ENCODE assay signal across 8 mouse cellular contexts in the genomic region with DNA sequence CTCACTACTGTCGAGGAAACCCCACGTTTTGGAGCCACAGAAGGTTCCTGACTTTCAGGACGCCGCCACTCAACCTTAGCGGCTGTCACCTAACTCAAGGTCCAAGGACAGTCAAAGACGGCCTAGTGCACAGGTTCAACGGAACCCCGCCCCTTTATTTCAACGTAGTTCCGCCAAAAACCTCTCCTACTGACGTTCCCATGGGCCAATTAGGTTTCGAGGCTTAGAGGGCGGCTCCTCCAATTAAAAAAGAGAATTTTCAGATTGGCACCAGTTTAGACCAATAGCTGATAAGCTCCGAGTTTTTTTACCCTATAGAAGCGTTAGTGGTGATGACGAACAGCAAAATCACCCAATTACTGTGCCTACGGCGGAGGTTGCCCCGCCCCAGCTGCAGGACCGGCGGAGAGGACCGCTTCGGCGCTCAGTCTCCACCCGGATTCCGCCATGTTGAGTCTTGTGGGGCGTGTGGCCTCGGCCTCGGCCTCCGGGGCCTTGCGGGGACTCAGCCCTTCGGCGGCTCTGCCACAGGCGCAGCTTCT. TPM values are rescaled to one million over a fixed set of nuclear protein-coding genes. Genes with fewer than 3 reads are reported as not detected.
DNase-seq lines count a peak whose midpoint lies in the region; ATAC-seq and TF ChIP-seq lines count a peak whose summit lies in the region.

Gene Atp5b (plus strand): TSS at position 394 of the 542 bp plus-strand sequence.

- dilution Hi-C loops in CH12.LX (cut with MboI; ENCODE audit: extremely low pct_ligation_motif_present, extremely low pct_unique_long_range_greater_than_20kb, low sequenced_read_pairs): no loop called here

- peak within 1 kb of the TSS; percentile 53 for H3K4me2 ChIP-seq in CH12.LX (ENCODE audit: insufficient read depth, low read depth, poor library complexity, severe bottlenecking)
- H3K4me2 ChIP-seq in forebrain, embryonic 11.5 days (ENCODE audit: low read depth, low read length, severe bottlenecking): peak within 1 kb of the TSS; percentile 73
- H3K4me2 ChIP-seq in heart, embryonic 16.5 days (ENCODE audit: low read depth, low read length): peak within 1 kb of the TSS; percentile 70
- H3K4me2 ChIP-seq in liver, embryonic 15.5 days: peak within 1 kb of the TSS; percentile 79
- H3K4me2 ChIP-seq in neural tube, embryonic 12.5 days (replicated peaks): peak within 1 kb of the TSS; percentile 97

- TF ChIP-seq RAD21 in CH12.LX (IDR thresholded peaks at IDR 0.05; ENCODE audit: low read depth, low read length): no peak

- in situ Hi-C loops in CH12.LX (cut with MboI; ENCODE audit: low pct_ligation_motif_present, low pct_unique_long_range_greater_than_20kb, low sequenced_read_pairs): no loop called here

- ATAC-seq in forebrain, embryonic 11.5 days (replicated peaks; ENCODE audit: low FRiP score): peak; percentile 99
- ATAC-seq in heart, embryonic 16.5 days (replicated peaks; ENCODE audit: extremely low read depth, insufficient read depth, low FRiP score): peak; percentile 97
- peak; percentile 97 for ATAC-seq in liver, embryonic 15.5 days (ENCODE audit: insufficient read depth)
- ATAC-seq in neural tube, embryonic 12.5 days (ENCODE audit: low FRiP score, low read depth): peak; percentile 99

- peak within 1 kb of the TSS; percentile 58; the same call in 1 of the 2 replicates for H3K27ac ChIP-seq in CH12.LX (ENCODE audit: insufficient read depth, low read depth)
- H3K27ac ChIP-seq in forebrain, embryonic 11.5 days (ENCODE audit: low read depth, low read length): peak within 1 kb of the TSS; percentile 68; the same call in 1 of the 2 replicates
- peak within 1 kb of the TSS; percentile 99 for H3K27ac ChIP-seq in heart, embryonic 16.5 days (ENCODE audit: low read length)
- H3K27ac ChIP-seq in liver, embryonic 15.5 days (replicated peaks): peak within 1 kb of the TSS; percentile 87
- H3K27ac ChIP-seq in neural tube, embryonic 12.5 days: peak within 1 kb of the TSS; percentile 47; the same call in 1 of the 2 replicates

- under 1% methylated on average over 34 of the region's 34 CpGs for WGBS in forebrain, embryonic 11.5 days
- 0% methylated on average over 34 of the region's 34 CpGs for WGBS in heart, embryonic 16.5 days
- WGBS in liver, embryonic 15.5 days (ENCODE audit: insufficient replicate concordance): under 1% methylated on average over 34 of the region's 34 CpGs
- whole genome bisulfite sequencing in neural tube, embryonic 12.5 days: under 1% methylated on average over 34 of the region's 34 CpGs

- no peak for TF ChIP-seq CTCF in CH12.LX (conservative IDR thresholded peaks at IDR 0.05 in 1 of 2, IDR thresholded peaks at IDR 0.05 in 1 of 2; ENCODE audit: low read depth in 2 of 2, low read length in 2 of 2)

- H3K79me2 ChIP-seq in CH12.LX (replicated peaks; ENCODE audit: control insufficient read depth, extremely low read depth, insufficient read depth, poor library complexity, severe bottlenecking): peaks cover 35% of the 10 kb centered on the region

- TF ChIP-seq EP300 in CH12.LX (IDR thresholded peaks at IDR 0.05; ENCODE audit: low read length): no peak

- peak; percentile 99 for DNase-seq in CH12.LX (ENCODE audit: extremely low read depth)
- DNase-seq in c-Kit-positive CD71-positive TER-119-negative erythroid progenitor cells, embryonic 14.5 days (ENCODE audit: low read depth): peak; percentile 100
- DNase-seq in forebrain, embryonic 11.5 days (ENCODE audit: low spot score): peak; percentile 96
- DNase-seq in kidney, postnatal 36 days: peak; percentile 96 to 100
- peak; percentile 100 for DNase-seq in telencephalon, adult 2 months (ENCODE audit: low read depth, low spot score)

- peaks cover 25 to 39% of the 10 kb centered on the region in 2 experiments for H3K36me3 ChIP-seq in CH12.LX (replicated peaks in 1 of 2; ENCODE audit: control insufficient read depth in 1 of 2, insufficient read depth in 1 of 2, low read length in 1 of 2)
- peaks cover 11% of the 10 kb centered on the region for H3K36me3 ChIP-seq in forebrain, embryonic 11.5 days (ENCODE audit: control insufficient read depth, insufficient read depth, low read length)
- H3K36me3 ChIP-seq in heart, embryonic 16.5 days (ENCODE audit: control insufficient read depth, insufficient read depth): peaks cover 31% of the 10 kb centered on the region
- H3K36me3 ChIP-seq in liver, embryonic 15.5 days (replicated peaks): peaks cover 40% of the 10 kb centered on the region
- peaks cover 35% of the 10 kb centered on the region for H3K36me3 ChIP-seq in neural tube, embryonic 12.5 days

- H3K4me3 ChIP-seq in CH12.LX (replicated peaks in 1 of 3; ENCODE audit: low read depth in 2 of 3, low read length in 2 of 3, poor library complexity in 1 of 3): peak within 1 kb of the TSS; percentile 94 to 98 (median 97)
- peak within 1 kb of the TSS; percentile 97 for H3K4me3 ChIP-seq in forebrain, embryonic 11.5 days (ENCODE audit: low read depth, low read length)
- peak within 1 kb of the TSS; percentile 82 for H3K4me3 ChIP-seq in heart, embryonic 16.5 days (ENCODE audit: low read length)
- H3K4me3 ChIP-seq in liver, embryonic 15.5 days (replicated peaks): peak within 1 kb of the TSS; percentile 92
- H3K4me3 ChIP-seq in neural tube, embryonic 12.5 days: peak within 1 kb of the TSS; percentile 92

- peak within 1 kb of the TSS; percentile 99 for H3K9ac ChIP-seq in CH12.LX (ENCODE audit: insufficient read depth, low read depth)
- peak within 1 kb of the TSS; percentile 98 for H3K9ac ChIP-seq in forebrain, embryonic 11.5 days (ENCODE audit: low read length)
- peak within 1 kb of the TSS; percentile 99 for H3K9ac ChIP-seq in heart, embryonic 16.5 days (ENCODE audit: low read length)
- peak within 1 kb of the TSS; percentile 94 for H3K9ac ChIP-seq in liver, embryonic 15.5 days
- peak within 1 kb of the TSS; percentile 93 for H3K9ac ChIP-seq in neural tube, embryonic 12.5 days

- H3K4me1 ChIP-seq in CH12.LX (ENCODE audit: control insufficient read depth in 1 of 2, insufficient read depth in 2 of 2): peaks cover 3 to 32% of the 10 kb centered on the region in 2 experiments; a peak in 3 of 4 replicates
- peaks cover 3% of the 10 kb centered on the region; the same call in 1 of the 2 replicates for H3K4me1 ChIP-seq in forebrain, embryonic 11.5 days (replicated peaks; ENCODE audit: control insufficient read depth, insufficient read depth, low read length)
- H3K4me1 ChIP-seq in heart, embryonic 16.5 days (ENCODE audit: control insufficient read depth, insufficient read depth, low read length): peaks cover 21% of the 10 kb centered on the region
- H3K4me1 ChIP-seq in liver, embryonic 15.5 days (replicated peaks): peaks cover 37% of the 10 kb centered on the region
- peaks cover 11% of the 10 kb centered on the region for H3K4me1 ChIP-seq in neural tube, embryonic 12.5 days

- no peaks in the 10 kb centered on the region for H3K9me3 ChIP-seq in CH12.LX (replicated peaks; ENCODE audit: low read length)
- no peaks in the 10 kb centered on the region for H3K9me3 ChIP-seq in forebrain, embryonic 11.5 days (ENCODE audit: control insufficient read depth, low read length)
- no peaks in the 10 kb centered on the region for H3K9me3 ChIP-seq in heart, embryonic 16.5 days (replicated peaks; ENCODE audit: control insufficient read depth, low read length)
- H3K9me3 ChIP-seq in liver, embryonic 15.5 days (replicated peaks): no peaks in the 10 kb centered on the region
- no peaks in the 10 kb centered on the region for H3K9me3 ChIP-seq in neural tube, embryonic 12.5 days

- no peaks in the 10 kb centered on the region for H3K27me3 ChIP-seq in CH12.LX (replicated peaks)
- no peaks in the 10 kb centered on the region for H3K27me3 ChIP-seq in forebrain, embryonic 11.5 days (ENCODE audit: control insufficient read depth, insufficient read depth, low read length)
- H3K27me3 ChIP-seq in heart, embryonic 16.5 days (ENCODE audit: control insufficient read depth, insufficient read depth, low read length): no peaks in the 10 kb centered on the region
- H3K27me3 ChIP-seq in liver, embryonic 15.5 days: no peaks in the 10 kb centered on the region
- no peaks in the 10 kb centered on the region for H3K27me3 ChIP-seq in neural tube, embryonic 12.5 days (replicated peaks)

- peak; percentile 97 for TF ChIP-seq POLR2A in CH12.LX (IDR thresholded peaks at IDR 0.05; ENCODE audit: low read depth, low read length)

TF ChIP-seq in CH12.LX, 34 proteins besides CTCF, POLR2A, EP300 and RAD21 (continues in another document):
- TF ChIP-seq JUND (conservative IDR thresholded peaks at IDR 0.05; ENCODE audit: low read depth, low read length): no peak
- TF ChIP-seq NELFE (IDR thresholded peaks at IDR 0.05; ENCODE audit: low read depth, low read length): peak; percentile 92
- TF ChIP-seq MAZ (IDR thresholded peaks at IDR 0.05; ENCODE audit: low read depth, low read length): peak; percentile 94
- peak; percentile 89 for TF ChIP-seq KAT2A (IDR thresholded peaks at IDR 0.05; ENCODE audit: insufficient replicate concordance, low read length)
- TF ChIP-seq SMC3 (IDR thresholded peaks at IDR 0.05; ENCODE audit: low read depth, low read length): no peak
- peak; percentile 48; the same call in 1 of the 2 replicates for TF ChIP-seq MAX (IDR thresholded peaks at IDR 0.05; ENCODE audit: low read length)
- TF ChIP-seq TCF12 (IDR thresholded peaks at IDR 0.05; ENCODE audit: low read depth, low read length): peak; percentile 94
- TF ChIP-seq MAFK (IDR thresholded peaks at IDR 0.05; ENCODE audit: insufficient replicate concordance, low read length): no peak
- TF ChIP-seq MYC (IDR thresholded peaks at IDR 0.05; ENCODE audit: low read depth, low read length): peak; percentile 56; the same call in 1 of the 2 replicates
- TF ChIP-seq POLR2AphosphoS2 (IDR thresholded peaks at IDR 0.05; ENCODE audit: low read depth, low read length): peak; percentile 97
- peak; percentile 64 for TF ChIP-seq ELF1 (IDR thresholded peaks at IDR 0.05; ENCODE audit: low read depth, low read length)
- peak; percentile 81 for TF ChIP-seq HCFC1 (IDR thresholded peaks at IDR 0.05; ENCODE audit: low read depth, low read length)
- TF ChIP-seq SIN3A (IDR thresholded peaks at IDR 0.05; ENCODE audit: low read length): peak; percentile 81
- peak; percentile 69 for TF ChIP-seq NRF1 (IDR thresholded peaks at IDR 0.05; ENCODE audit: low read depth, low read length)
- TF ChIP-seq PAX5 (IDR thresholded peaks at IDR 0.05; ENCODE audit: low read length): no peak
- TF ChIP-seq ZMIZ1 (IDR thresholded peaks at IDR 0.05; ENCODE audit: low read depth, low read length): peak; percentile 91

RNA-seq across cellular contexts. Expression of gene Atp5b, which starts in this region (rescaled TPM):
- total RNA-seq in CH12.LX (2012; rRNA removed) (1,695 and 1,781 TPM in 2 replicates), CH12.LX (2014; rRNA removed) (1,737 and 1,775 TPM in 2 replicates)
- 1,504 and 1,607 TPM in 2 replicates for polyA plus RNA-seq in CH12.LX (2012; ENCODE audit: insufficient read length, low read depth)
- 2,200 and 2,324 TPM in 2 replicates for polyA plus RNA-seq in forebrain, embryonic 11.5 days (2014; fragmentation: Nextera tagmentation; extraction: Ambion mirVana)
- 6,748 and 7,106 TPM in 2 replicates for polyA plus RNA-seq in heart, embryonic 16.5 days (2015; fragmentation: Nextera tagmentation; extraction: Ambion mirVana)
- polyA plus RNA-seq in liver, embryonic 15.5 days (2015; fragmentation: Nextera tagmentation; extraction: Ambion mirVana): 1,834 and 1,894 TPM in 2 replicates
- polyA plus RNA-seq in neural tube, embryonic 12.5 days (2016; fragmentation: Nextera tagmentation; extraction: Ambion mirVana): 2,084 and 2,133 TPM in 2 replicates

Comparison
In these comparisons a context has a peak if more than half of its experiments do, and no peak if none do; other contexts are left out.
1. Peak in every context shown above with its lines: DNase-seq, ATAC-seq, H3K4me3 ChIP-seq and H3K27ac ChIP-seq.
2. H3K27ac ChIP-seq: peak in every context shown above with its lines; median percentile 99 in heart, embryonic 16.5 days; 87 in liver, embryonic 15.5 days; 68 in forebrain, embryonic 11.5 days; 58 in CH12.LX; 47 in neural tube, embryonic 12.5 days.